Mouse (Mus musculus): ENCODE measurements around the gene Pdilt.
"Not testable (repeated sequence)": the region's sequence is repeated elsewhere in the genome, so short reads cannot be mapped to it uniquely, and the experiment has no call there.

Gene Pdilt

DNA sequence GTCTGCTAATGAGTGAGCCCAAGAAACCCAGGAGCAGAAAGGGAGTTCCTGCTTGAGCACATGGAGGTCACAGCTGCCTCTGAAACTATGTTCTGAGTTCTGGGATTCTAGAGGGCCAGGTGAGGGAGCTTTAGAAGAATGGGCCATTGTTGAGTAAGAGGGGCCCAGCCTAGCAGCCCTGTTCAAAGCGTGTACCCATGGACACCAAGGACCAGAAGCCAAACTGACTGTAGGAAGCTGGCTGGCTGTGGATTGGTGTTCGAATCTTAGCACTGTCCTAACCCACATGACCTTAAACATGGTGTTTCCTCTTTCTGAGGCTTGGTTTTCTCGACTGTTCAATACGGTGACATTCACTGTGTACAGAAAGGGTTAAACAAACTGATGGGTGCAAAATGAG lies at the start of gene Pdilt:
Pdilt (minus strand) TSS at position 101 of the 400 bp plus-strand sequence.
- DNase-seq (ENCODE audit: low read depth, low spot score) = no peak

DNA sequence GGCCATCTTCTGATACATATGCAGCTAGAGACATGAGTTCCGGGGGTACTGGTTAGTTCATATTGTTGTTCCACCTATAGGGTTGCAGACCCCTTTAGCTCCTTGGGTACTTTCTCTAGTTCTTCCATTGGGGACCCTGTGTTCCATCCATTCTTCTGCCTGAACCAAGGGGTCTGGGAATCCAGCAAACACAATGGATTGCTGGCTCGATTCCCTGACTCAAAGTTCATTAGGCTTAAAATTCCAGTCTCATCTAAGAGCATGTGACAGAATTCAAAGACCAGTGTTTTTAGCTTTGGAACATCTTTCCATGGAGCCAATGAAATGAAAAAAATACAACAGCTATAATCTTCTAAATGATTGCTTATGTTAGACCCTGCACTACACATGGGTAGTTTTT lies 39.2 kb upstream of the Pdilt start:
- DNase-seq (ENCODE audit: low read depth, low spot score) = not testable (repeated sequence)

DNA sequence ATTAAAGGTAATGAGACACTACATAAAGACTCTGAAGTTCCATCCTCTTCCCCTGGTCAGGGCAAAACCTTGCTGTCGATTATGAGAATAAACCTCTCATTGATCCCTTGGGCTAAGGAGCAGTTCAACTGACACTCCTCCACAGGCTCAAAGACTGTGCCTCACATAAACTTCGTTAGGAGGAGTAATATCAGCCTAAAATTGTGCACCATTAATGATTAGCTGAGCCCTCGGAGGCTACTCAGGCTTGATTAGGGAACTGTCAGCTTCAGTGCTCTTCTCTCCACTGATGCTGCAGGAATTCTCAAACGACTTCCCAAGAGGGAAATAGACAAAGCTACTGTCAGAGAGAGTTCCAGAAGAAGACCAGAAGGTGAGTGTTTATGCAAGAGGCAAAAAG lies 38.2 kb upstream of the Pdilt start:
- no peak for DNase-seq (ENCODE audit: low read depth, low spot score)

DNA sequence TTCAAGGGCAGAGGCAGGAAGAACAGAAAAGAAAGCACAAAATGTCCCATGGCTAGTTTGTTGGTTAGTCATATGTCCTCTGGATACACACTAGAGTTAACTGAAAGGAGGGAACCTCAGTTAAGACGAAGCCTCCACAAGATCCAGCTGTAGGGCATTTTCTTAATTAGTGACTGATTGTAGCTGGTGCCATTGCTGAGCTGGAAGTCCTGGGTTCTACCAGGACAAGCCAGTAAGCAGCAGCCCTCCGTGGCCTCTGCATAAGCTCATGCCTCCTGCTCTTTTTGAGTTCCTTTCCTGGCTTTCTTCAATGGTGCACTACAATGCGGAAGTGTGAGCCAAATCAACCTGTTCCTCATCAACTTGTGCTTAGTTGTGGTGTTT lies 37.2 kb upstream of the Pdilt start:
- DNase-seq (ENCODE audit: low read depth, low spot score) = no peak

DNA sequence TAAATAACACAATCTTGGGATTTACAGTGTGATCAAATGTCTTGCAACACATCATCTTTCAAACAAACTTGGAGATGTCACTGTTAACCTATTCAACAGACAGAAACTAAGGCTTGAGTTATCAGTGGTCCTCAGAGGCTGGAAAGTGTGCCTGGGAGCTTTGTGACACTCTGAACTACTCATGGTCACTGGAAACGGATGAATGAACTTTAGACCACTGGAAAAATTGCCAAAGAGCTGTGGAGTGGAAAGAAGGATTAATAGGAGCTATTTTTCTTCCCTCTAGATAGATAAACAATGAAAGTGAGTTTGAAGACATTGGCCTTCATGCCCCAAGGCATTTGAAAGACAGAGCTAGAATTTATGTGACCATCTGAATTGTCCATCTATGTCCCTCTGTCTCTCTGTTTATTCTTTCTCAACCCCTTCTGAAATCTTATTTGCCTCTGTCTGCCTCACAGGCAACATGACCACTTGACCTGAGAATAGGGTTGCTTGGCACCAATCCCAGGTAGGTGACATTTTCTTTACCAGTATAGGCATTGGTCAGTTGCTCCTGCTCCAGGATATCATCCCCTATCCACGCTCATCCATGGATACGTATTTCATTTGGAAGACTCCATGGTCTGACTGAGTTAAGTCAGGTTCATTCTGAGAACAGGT lies 36.6 kb upstream of the Pdilt start:
- DNase-seq (ENCODE audit: low read depth, low spot score) = no peak

DNA sequence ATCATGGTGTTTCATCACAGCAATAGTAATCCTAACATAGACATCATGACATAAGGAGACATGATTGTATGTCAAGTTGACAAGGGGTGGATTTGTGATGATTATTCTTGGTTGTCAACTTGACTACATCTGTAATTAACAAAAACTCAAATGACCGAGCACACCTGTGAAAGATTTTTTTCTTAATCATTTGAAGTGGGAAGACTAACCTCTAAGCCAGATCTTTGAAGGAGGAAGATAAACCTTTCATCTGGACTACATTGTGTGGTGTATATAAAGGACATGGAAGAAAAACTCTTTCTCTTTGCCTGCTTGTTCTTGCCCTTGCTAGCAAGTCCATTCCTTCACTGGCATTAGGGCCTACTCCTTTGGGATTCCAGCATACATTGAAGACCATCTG lies 30.8 kb upstream of the Pdilt start, which contains the start of gene Acsm2:
Acsm2 (plus strand) TSS at position 301 of the 400 bp plus-strand sequence.
- no peak for DNase-seq (ENCODE audit: low read depth, low spot score)

DNA sequence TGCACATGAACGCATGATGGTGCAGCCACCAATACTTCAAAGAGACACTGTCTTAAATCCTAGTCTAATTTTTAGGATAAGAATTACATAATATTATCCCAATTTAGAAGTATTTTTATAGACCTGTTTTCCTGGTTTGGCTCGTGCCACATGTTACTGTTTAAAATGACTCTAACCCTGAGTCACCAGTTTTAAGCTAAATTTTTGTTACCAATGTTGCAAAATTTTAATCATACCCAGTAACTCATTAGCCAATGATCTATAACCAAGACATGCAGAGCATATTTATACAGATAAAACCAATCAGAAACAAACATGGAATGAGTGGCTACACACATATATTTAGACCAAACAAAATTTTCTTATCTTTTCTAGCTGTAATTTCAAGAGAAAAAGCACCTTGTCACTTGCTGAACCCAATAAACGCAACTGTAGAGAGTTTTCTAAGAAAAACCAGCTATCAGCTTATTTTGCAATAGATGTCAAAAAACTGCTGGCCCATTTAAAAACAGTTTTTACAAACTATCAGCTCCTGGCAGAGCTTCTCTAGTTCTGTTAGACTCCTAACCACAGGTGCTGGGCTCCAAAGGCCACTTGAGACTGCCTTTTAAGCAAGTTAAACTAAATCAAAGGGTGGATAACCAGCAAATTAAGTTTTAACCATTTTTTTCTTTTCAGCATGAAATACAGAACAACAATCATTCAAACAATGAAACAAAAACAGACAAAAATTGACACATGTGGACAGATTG lies 27.4 kb upstream of the Pdilt start:
- DNase-seq (ENCODE audit: low read depth, low spot score) = no peak

DNA sequence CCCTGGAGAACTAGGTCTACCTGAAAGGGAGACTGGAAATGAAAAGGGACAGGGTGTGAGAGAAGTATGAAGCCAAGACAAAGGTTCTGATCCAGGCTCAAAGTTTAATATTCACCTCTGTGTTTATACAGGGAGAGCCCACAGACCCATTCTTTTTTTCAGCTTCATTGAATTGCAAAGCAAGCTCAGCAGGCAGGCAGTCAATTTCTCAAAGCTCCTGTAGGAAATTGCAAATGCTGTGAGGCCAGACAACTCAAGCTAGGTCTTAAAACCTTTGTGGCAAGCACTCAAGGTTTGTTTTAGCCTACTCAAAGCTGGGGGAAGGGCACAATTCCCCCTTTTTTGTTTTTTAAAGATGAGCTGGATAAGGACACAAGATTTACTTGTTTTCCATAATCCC lies 22.3 kb upstream of the Pdilt start:
- no peak for DNase-seq (ENCODE audit: low read depth, low spot score)

DNA sequence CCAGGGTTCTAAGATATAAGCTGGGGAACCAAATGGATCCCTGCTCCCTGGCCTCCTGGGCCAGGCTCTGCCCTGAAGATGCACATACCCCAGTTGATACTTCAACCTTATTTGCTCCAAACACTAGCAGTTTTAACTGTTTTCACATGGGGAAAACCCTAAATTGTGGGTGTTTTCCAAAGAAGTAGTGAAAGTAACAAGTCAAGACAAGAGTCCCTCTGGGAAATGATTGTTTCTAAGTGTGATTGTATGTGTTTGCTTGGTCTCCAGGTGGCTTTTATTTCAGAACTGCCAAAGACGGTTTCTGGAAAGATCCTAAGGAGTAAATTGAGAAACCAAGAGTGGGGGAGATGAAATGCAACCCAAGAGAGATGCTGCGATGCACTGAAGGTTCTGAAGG lies 19.2 kb upstream of the Pdilt start:
- no peak for DNase-seq (ENCODE audit: low read depth, low spot score)

DNA sequence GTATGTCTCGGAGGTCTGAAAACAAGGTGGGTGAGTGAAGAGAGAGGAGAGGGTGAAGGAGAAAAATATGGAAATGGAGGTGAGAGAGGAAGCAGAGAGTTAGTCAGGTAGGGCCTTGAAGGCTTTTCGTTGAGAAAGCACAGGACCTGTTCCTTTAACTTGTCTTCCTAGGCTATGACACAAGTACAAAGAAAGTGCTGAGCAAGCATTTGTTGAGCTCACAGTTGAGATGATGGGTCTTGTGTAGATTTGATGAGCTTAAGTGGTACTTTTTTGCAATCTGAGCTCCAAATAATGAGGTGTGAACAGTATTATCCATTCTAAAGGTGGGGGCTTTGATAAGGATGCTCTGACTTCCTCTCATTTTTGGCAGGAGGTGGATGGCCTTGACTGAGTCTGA lies 11.1 kb upstream of the Pdilt start:
- DNase-seq (ENCODE audit: low read depth, low spot score) = no peak

DNA sequence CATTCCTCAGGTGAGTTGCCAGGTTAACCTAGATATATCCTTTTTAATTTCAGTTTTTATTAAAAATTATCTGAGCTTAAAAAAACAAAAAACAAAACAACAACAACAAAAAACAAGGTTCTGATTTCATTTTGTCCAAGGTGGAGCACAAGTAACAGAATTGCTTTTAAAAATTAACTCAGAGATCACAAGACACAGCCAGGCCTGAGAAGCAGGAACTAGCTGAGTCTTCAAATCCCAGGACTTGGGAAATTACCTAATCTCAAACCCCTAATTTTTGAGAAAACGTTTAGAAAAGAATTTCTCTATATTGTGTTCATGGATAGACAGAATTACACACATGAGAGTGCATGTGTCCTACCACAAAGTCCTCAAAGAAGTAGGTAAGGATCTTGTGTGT lies 9.6 kb upstream of the Pdilt start:
- DNase-seq (ENCODE audit: low read depth, low spot score) = no peak

DNA sequence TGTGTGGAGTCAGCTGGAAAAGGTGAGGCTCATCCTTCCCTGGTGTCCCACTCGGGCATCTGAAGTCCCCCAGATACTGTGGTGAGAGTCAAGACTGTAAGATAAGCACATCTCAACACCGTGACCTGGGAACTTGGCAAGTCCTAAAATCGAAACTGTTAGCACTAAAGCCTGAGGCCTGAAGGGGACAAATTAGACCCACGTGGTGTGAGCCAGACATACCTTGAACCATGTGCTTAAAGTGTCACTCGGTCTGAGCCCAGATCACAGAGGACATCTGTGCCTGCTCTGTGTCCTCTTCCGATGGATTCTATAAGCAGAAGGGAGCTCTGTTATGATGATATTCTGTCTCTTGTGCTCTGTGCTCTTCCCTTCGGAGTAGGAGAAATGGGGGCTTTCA lies 5.3 kb upstream of the Pdilt start:
- no peak for DNase-seq (ENCODE audit: low read depth, low spot score)

DNA sequence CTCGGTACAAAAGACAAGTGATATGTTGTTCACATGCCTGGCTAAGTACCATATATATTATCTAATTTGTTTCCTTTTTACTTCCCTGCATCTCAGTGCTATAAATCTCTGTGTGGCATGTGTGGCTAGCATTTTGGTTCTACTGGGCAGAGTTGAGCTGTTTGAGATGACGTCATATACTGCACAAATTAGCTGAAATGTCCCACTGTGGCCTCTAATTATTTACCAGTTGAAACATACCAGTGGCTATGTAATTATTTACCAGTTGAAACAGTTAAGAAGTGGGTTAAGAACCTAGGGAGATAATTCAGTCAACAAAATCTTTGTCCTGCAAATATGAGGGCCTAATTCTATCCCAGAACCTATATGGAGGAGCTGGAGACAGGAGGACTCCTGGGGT lies 4.3 kb upstream of the Pdilt start:
- DNase-seq (ENCODE audit: low read depth, low spot score) = no peak

DNA sequence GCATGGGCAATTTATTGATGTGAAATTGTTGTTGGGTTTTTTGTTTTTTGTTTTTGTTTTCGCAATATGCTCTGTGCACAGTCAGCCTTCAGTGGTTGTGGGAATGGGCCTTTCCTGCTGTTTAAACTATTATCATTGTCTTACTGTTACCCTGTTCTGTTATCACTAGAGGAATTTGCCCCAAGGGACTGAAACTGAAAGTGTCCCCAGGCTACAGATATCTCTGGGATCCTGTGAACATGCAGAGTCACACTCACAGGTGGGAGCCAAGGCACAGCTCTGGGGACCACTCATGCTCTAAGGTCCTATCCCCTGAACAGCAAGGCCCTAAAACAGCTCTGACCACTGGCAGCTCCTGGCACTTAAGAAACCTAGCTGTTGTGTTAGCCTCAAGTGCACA lies 3.8 kb upstream of the Pdilt start:
- no peak for DNase-seq (ENCODE audit: low read depth, low spot score)

DNA sequence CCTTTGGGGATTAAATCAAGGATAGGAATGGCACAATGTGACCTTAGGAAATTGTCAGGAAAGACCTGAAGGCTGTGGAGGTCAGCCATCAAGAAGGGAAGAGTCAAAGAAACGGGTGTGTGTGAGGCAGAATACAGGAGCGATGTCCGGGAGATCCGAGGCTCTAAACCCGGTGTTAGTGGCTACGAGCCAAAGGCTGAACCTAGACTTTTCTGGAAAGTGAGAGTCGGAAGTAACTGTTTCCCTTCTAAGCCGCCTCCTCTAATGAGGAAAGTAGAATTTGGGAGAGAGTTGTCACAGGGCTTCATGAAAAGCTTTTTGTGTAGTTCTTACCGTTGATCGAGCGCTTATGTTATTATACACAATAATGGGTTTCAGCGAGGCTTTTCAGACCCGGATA lies 3.2 kb upstream of the Pdilt start:
- no peak for DNase-seq (ENCODE audit: low read depth, low spot score)

DNA sequence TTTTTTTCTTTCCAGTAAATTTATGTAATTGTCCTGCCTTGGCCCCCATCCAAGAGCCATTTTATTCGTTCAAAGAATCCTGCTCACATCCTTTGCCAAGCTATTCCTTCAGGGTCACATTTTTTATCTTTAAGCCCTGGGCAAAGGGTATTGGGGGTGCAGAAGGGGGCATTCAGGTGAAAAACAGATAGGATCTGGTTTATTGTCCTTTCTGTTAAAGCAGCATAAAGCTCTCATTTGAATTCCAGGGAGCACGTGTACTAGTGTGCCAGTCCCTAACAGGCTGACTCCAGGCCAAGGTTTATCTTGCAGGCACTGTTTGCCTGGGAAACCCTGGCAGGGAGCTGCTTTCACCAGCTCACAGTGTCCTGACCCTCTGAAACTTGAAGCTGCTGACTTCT lies 2.6 kb upstream of the Pdilt start:
- no peak for DNase-seq (ENCODE audit: low read depth, low spot score)

DNA sequence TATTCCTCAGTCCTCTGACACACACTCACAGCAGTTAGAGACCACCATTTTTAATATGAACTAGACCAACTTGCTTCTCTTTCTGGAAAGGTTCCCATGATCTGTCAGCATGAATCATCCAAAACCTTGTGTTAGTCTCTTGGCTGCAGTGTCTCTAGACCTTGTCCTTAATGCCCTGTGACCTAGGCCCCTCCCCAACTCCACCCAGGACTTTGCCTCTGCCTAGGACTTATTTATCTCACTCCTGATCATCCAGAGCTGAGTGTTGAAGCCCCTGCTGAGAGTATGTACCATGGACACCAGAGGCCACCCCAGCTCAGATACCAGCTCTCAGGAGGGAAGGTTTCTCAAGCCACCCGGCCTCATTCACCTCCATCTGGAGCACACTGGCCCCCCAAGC lies 904 bp downstream of the Pdilt start:
- DNase-seq (ENCODE audit: low read depth, low spot score) = no peak

DNA sequence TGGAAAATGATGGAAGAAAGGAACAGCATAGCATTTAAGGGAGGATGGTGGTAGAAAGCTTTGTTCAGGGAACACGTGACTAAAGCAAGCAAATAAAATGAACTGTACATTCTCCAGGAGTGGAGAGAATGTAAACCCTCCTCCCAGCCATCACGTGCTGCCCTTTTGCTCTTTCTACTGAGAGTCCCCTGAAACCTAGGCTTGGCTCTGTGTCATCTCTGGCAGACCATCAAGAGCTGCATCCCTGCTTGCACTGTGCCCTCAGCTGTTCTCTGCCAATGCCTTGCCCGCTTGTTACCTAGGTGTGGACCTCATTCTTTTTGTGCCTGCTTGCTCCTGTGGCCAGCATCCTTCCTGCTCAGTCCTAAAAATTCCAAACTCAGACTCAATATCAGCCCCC lies 1.5 kb downstream of the Pdilt start:
- DNase-seq (ENCODE audit: low read depth, low spot score) = no peak

DNA sequence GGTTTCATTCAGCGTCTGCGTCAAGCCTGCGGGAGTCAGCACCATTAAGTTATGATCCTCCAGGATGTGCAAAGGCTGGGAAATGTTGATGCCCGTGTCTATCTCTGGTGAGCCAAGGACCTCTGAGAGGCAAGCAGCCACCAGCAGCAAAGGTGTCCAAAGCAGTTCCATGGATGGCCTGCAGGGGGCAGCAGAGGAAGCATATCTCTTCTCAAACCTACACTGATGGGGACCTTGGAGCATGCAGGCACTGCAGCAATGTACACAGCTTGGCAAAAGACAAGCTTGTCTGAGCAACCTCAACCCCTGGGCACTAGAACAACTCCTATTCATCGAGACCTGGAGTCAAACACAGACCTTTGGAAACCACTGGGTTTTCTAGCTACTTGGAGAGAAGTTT lies 3.6 kb downstream of the Pdilt start:
- peak; percentile 26 for DNase-seq (ENCODE audit: low read depth, low spot score)

DNA sequence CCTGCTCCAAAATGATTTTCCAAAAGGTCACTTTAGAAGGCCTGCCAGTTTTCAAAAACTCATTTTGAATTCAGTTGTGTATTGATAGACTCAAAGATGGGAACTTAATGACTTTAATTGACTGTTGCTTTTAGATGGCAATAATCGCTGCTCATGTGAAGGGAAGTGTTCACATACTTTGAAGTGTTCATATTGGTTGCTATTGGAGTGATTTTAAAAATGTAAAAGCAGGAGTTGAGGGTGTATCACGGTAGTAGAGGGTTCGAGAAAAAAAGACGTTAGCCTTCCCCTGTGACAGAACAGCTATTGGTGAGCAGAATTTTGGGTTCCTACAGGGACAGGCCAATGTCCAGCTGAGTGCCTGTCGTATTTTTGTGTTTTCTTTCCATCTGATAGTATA lies 4.1 kb downstream of the Pdilt start, which contains the start of gene Acsm5:
Acsm5 (plus strand) TSS at position 301 of the 400 bp plus-strand sequence.
- DNase-seq (ENCODE audit: low read depth, low spot score) = no peak

DNA sequence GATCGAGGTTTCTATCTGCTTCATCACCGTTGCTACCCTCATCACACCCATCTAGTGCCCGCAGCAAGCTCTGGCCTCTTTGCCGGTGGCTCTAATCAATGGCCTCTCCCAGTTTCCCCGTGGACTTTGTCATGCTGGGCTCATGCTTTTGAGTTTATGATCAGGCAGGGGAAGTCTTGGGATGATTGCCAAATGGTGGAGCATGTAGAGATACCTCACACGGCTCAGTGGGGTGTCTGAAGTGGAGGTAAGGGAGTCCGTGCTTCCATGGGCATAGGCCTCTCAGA lies 7.1 kb downstream of the Pdilt start:
- DNase-seq (ENCODE audit: low read depth, low spot score) = no peak

DNA sequence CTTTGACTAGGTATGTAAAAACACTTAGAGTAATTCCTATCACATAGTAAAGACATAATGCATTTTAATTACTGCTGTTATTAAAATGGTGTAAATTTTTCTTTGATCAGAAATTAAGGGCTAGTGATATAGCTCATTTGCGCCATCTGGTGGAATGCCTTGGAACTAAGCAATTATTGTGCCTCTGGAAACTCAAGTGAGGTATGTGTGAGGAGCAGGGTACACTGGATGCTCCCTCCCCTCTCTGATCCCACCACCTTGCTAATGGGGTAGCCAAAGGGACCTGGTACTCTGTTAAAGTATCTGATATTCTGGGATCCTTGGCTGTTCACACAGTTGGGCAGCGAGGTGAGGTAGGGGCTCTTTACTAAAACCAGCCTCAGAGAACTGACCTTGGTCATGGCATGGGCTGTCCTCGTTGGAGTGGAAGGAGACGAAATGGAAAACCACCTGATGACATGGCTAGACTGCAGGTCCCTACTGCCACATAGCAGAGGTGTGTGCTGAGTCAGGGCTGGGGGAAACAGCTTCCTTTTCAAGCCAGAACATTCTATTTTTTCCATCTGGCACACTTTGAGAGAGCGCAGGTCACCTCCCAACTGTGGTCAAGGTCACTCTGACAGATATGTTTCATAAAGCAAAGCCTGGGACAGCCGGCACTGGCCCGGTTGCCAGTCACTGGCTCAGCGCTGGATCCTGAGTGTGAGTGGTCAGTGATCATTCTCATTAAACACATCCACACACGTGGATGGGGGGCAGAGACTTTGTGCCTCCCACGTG lies 7.6 kb downstream of the Pdilt start:
- DNase-seq (ENCODE audit: low read depth, low spot score) = peak; percentile 7

DNA sequence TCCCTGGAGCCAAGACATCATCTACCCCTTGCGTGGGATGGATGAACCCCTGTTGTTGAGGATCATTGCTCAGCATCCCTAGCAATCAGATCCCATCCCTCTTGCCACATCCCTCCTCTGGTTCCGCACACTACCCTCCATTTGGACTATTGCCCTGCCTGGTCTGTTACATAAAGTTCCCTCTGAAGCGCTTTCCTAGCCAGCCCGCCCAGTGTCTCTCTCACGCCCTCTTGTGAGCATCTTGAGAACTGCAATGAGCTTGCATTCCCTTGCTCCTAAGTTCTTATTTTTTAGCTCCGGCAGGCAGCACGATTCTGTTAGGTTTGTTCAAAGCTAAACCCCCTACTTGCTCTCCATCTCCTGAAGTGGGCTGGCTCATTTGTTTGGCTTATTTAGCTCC lies 10.2 kb downstream of the Pdilt start:
- peak; percentile 39 for DNase-seq (ENCODE audit: low read depth, low spot score)

Data from embryo, embryonic 11.5 days (tissue).